Mouse (Mus musculus) hindlimb bud, embryonic 11.5 days (tissue): ENCODE measurements at regions not wholly inside any gene's neighbourhood (a gene's known extent, or its start where the extent isn't known, plus 50 kb on each side); places are given as distances from the start of the nearest gene placed in this dataset.

Experiments used
- DNase-seq: peaks from one replicate; pipeline ENCODE4 v3.0.0-alpha.2; 2012; ENCODE audit warnings: low read depth, low spot score; ENCODE audit errors: extremely low spot score

DNA sequence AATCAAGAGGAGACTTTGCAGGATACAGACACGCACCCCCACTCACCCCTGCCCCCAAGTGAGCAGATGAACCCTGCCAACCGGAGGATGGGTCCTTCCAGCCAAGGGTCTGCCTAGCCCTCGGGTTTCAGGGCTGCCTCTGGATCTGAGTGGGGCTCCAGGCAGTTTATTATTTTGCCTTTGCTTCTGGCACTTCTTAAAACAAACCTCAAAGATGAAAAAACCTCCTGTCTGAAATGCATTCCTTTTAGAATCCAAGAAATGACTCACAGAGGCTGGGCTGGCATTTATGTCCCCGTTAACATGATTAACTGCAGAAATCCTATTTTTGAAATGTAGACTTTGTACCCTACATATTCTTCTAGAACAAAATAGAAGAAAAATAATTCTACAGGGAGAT, 76.3 kb downstream of the Ets2 start:
- no peak for DNase-seq

DNA sequence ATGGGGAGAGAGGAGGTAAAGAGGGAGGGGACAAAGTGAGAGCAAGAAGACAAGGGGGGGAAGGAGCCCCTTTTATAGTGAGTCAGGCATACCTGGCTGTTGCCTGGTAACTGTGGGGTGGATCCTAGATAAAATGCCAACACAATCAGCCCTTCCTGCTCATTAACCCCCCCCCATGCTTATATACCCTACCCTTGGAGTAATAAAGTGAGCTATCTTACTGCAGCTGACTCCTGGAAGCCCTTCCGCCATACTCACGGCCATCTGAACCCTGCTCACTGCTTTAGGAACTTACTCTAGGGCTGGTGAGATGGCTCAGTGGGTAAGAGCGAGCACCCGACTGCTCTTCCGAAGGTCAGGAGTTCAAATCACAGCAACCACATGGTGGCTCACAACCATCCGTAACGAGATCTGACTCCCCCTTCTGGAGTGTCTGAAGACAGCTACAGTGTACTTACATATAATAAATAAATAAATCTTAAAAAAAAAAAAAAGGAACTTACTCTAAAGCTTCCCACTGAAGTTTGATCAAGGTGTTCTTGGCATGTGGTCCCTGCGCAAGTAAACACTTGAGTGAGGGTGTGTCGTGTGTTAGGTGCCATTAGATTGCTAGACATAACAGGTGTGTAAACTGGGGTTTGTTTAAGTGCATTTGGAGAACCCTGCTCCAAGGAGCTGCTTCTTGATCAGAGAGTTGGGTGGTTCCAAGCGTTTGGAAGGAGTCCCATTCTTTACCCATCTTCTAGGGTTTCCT, 74.9 kb downstream of the Ets2 start:
- DNase-seq, result no peak

DNA sequence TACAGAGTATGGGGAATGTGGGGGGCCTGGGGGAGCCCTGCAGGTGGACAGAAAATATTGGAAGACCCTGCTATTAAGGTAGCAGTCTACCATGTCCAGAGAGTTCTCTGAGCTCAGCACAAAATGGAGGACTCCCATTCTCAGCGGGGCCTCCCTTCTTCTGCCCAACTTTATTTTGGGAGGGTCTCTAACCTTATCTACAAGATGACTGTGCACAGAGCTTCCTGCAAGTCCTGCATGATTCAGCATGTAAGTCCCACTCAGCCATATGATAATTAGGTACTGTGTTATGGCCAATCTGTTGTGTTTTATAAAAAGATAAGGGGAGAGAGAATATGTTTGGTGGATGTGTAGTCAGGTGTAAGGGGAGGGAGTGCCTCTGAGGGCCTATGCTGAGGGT, 74.1 kb downstream of the Ets2 start:
- no peak for DNase-seq

DNA sequence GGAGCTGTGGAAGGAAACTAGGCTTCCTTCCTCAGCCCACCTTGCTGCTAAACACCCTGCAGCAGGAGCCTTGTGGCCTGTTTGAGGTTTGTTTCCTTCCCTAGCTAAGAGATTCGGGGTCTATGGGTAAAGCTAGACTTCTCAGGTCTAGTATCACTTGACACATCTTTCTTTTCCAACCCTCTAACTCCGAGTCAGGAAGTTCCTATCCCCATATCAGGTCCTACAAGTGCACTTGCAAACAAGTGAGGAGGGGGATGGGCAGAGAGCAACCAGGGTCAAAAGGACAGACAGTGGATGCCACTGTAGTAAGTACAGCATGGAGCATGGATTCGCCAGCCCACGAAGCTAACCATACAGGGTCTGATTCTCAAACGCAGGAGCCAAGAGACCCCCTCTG, 73.5 kb downstream of the Ets2 start:
- no peak for DNase-seq

DNA sequence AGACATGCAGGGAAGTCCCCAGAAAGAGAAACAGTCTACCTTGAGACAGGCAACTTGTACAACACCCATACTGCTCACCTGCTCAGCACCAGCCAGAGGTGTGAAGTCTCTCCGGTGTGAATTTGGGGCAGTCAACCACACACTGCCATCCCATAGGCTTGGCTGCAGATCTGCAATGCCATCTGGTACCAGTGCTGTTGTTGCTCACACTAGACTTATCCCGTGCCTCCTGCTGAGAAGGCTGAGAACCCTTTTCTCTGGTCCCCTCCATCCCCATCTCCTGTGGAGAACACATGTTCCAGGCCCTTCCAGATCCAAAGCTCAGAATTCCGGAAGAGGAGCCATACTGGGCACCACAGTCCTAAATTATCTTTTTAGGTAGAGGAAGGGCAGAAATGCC, 71.3 kb downstream of the Ets2 start:
- DNase-seq, result no peak
